Mouse (Mus musculus): ENCODE measurements at regions not wholly inside any gene's neighbourhood (a gene's known extent, or its start where the extent isn't known, plus 50 kb on each side); places are given as distances from the start of the nearest gene placed in this dataset.

DNA sequence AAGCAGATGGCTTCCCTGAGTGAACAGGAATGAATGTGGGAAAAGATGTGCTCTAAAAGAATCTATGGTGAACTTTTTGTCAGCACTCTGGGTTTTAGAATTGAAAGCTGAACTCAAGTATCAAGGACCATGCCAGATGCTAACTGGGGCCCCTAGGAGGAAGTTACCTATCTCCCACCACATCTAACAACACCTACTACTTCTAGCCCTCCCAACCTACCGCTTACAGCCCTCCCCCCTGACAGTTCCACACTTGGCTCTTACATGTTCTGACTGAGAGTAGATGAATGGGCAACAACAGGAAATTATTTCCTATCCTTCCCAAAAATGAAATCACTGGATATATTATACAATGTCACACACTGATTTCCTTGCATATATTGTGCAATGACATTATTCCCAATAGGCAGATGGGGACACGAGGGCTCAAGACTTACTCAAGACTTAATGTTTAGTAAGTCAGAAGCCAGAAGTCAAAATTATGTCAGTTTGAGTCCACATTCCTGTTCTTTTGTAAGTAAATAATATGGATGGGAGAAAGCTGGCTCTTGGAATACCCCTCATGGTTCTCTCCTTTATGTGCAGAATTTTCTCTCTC is 506.1 kb upstream of the A1bg start:
- TF ChIP-seq CTCF (IDR thresholded peaks at IDR 0.05; ENCODE audit: extremely low read depth, insufficient read depth, low read length) (no peak), POLR2A (IDR thresholded peaks at IDR 0.05; ENCODE audit: extremely low read depth, insufficient read depth, low read length) (no peak)
